Mouse (Mus musculus) adrenal gland, postnatal 36 days (tissue): ENCODE measurements around the gene Ctxn2. TPM values are rescaled to one million over a fixed set of nuclear protein-coding genes. Genes with fewer than 3 reads are reported as not detected.

Source experiments
- DNase-seq, 2 experiments: peaks; one replicate each; pipeline ENCODE4 v3.0.0; 2021; ENCODE audit warnings: mixed read lengths in 1 of 2
- total RNA-seq, 2 experiments: library from RNA; stranded (reverse); gene quantifications; 2 replicates each; pipeline ENCODE4 v1.2.3; 2021

Gene Ctxn2
- total RNA-seq, 2 experiments from 2014 or later, result not detected

DNA sequence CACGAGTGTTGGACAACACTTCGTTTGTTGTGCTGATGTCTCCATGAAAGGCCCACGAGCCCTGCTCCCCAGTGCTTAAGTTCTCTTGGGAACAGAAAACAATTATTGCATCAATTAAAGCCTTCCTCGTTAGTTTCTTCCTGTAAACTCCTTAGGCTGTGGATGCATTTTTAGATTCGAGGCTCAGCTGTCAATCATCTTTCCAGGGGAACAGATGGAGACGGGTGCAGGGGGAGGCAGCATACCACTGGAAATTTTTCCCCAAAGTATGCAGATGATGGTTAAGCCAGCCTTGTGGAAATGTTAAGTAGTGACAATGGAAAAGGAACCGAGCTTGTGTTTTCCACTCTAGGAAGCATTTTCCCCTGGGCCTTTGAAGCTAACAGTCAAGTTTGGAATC, 60.3 kb downstream of the Ctxn2 start:
- no peak for DNase-seq

Other genes starting within 250 kb of the Ctxn2 start
- not detected for gene Slc24a5, start 68.6 kb upstream of the Ctxn2 start, total RNA-seq
- 10 to 100 TPM; 22.6 to 35.1 TPM for gene Myef2, start 13.0 kb upstream of the Ctxn2 start, total RNA-seq
- not detected for gene Slc12a1, start 15.8 kb downstream of the Ctxn2 start, total RNA-seq
- 10 to 100 TPM; 18.8 to 31.6 TPM for gene Dut, start 110.5 kb downstream of the Ctxn2 start, total RNA-seq